Mouse (Mus musculus) kidney, embryonic 15.5 days (tissue): ENCODE data around the gene Tnfrsf9. TPM values are rescaled to one million over a fixed set of nuclear protein-coding genes. Genes with fewer than 3 reads are reported as not detected.
A peak's percentile ranks its signal among the peaks of the same experiment; 100 is the strongest.

ENCODE experiments used
- ATAC-seq: fragments of 200-750 bp; cut with Nextera tagmentation; replicated peaks from 2 replicates; pipeline ENCODE4 v1.8.0; 2017; ENCODE audit warnings: moderate TSS enrichment; ENCODE audit not compliant: low FRiP score
- H3K27ac ChIP-seq: fragments of 300-500 bp; sonication (generic); 2 replicates; pipeline ENCODE4 v1.5.1; 2015; ENCODE audit warnings: mild to moderate bottlenecking, inconsistent platforms
- H3K27me3 ChIP-seq: fragments of 300-500 bp; sonication (generic); 2 replicates; pipeline ENCODE4 v1.6.1; 2015; ENCODE audit warnings: inconsistent platforms
- H3K36me3 ChIP-seq: fragments of 300-500 bp; sonication (generic); 2 replicates; pipeline ENCODE4 v1.6.1; 2015; ENCODE audit warnings: inconsistent platforms
- H3K4me1 ChIP-seq: fragments of 300-500 bp; sonication (generic); 2 replicates; pipeline ENCODE4 v1.6.1; 2015; ENCODE audit warnings: inconsistent platforms
- H3K4me2 ChIP-seq: fragments of 300-500 bp; sonication (generic); 2 replicates; pipeline ENCODE4 v1.6.1; 2015; ENCODE audit warnings: moderate library complexity, mild to moderate bottlenecking, inconsistent platforms
- H3K4me3 ChIP-seq: fragments of 300-500 bp; sonication (generic); replicated peaks from 2 replicates; pipeline ENCODE4 v1.5.1; 2015; ENCODE audit warnings: mild to moderate bottlenecking, inconsistent platforms
- H3K9ac ChIP-seq: fragments of 300-500 bp; sonication (generic); 2 replicates; pipeline ENCODE4 v1.6.1; 2015; ENCODE audit warnings: mild to moderate bottlenecking, inconsistent platforms
- H3K9me3 ChIP-seq: fragments of 300-500 bp; sonication (generic); replicated peaks from 2 replicates; pipeline ENCODE4 v1.6.1; 2016; ENCODE audit warnings: inconsistent platforms
- WGBS: fragments of 180-500 bp; shearing (Covaris S2); methylation state at CpG from one replicate; pipeline ENCODE4 v1.1.7; 2015; ENCODE audit warnings: mixed read lengths; 5-methylcytosine and 5-hydroxymethylcytosine counted together
- polyA plus RNA-seq: library from polyadenylated mRNA; unstranded; fragments of >200 nt; fragmentation: Nextera tagmentation; extraction: Ambion mirVana; gene quantifications from 2 replicates; pipeline ENCODE4 v1.2.1, GENCODE M21; 2015

The Tnfrsf9 gene
- polyA plus RNA-seq, 1 experiment from 2014 or later: 0.32 TPM

DNA sequence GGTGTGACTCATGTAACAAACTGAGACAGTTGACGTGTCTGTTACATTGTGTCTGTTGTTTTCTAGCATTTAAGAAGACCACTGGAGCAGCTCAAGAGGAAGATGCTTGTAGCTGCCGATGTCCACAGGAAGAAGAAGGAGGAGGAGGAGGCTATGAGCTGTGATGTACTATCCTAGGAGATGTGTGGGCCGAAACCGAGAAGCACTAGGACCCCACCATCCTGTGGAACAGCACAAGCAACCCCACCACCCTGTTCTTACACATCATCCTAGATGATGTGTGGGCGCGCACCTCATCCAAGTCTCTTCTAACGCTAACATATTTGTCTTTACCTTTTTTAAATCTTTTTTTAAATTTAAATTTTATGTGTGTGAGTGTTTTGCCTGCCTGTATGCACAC lies 30.3 kb downstream of the Tnfrsf9 start:
- no peaks in the 10 kb centered on the region for H3K27me3 ChIP-seq
- H3K9me3 ChIP-seq: no peaks in the 10 kb centered on the region
- ATAC-seq: no peak
- no peak overlapping the region for H3K4me3 ChIP-seq
- 91% methylated on average over 7 of the region's 7 CpGs for WGBS
- no peak overlapping the region for H3K9ac ChIP-seq
- H3K36me3 ChIP-seq: no peaks in the 10 kb centered on the region
- no peak overlapping the region for H3K4me2 ChIP-seq
- no peaks in the 10 kb centered on the region for H3K4me1 ChIP-seq
- H3K27ac ChIP-seq: no peak overlapping the region

- no peaks in the 10 kb centered on the region for H3K4me1 ChIP-seq
- H3K27ac ChIP-seq: no peak overlapping the region
- 82% methylated on average over 10 of the region's 10 CpGs for WGBS
- H3K4me3 ChIP-seq: no peak overlapping the region
- H3K4me2 ChIP-seq: no peak overlapping the region
- no peaks in the 10 kb centered on the region for H3K27me3 ChIP-seq
- no peak for ATAC-seq
- H3K9ac ChIP-seq: no peak overlapping the region
- no peaks in the 10 kb centered on the region for H3K9me3 ChIP-seq
- no peaks in the 10 kb centered on the region for H3K36me3 ChIP-seq
Observed at GRCm38 (mm10) chr4:150950972-150951371, 36.6 kb downstream of the Tnfrsf9 start.

DNA sequence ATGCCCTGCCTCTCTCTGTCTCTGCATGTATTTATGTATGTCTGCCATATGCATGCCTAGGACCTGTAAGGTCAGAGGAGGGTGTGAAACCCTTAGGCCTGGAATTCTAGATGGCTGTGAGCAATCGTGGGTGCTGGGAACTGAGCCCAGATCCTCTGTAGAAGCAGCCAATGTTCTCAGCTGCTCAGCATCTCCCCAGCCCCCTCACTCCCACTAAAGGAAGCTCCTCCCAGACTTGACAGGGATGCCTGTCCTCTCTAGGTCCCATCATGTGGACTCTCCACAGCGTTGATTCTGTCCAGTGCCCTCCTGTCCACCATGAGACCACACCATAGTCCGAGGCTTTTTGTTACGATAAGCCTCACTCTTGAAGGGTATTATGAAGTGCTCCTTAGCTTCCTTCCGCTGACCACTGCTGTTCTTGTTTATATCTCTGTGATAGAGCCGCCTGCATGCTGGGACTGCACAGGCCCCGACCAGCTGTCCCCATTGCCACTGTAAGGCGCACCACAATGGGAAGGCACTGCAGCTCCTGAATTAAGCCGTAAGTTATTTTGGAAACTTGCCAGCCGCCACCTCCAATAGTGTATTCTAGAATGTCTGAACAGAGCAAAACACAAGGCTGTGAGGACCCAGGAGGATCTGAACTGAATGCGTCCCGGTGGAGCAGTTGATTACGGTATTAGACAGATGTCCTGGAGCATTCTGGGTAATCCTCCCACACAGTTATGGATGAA lies 42.2 kb downstream of the Tnfrsf9 start:
- Histone ChIP-seq H3K9me3 (no peaks in the 10 kb centered on the region), H3K27me3 (no peaks in the 10 kb centered on the region), H3K4me1 (0 out of 2 replicates have a peak, but pooled peaks cover 3% of the 10 kb centered on the region), H3K4me3 (no peak overlapping the region), H3K9ac (no peak overlapping the region), H3K4me2 (no peak overlapping the region), H3K27ac (no peak overlapping the region), H3K36me3 (no peaks in the 10 kb centered on the region)
- ATAC-seq: no peak
- 66% methylated on average over 13 of the region's 13 CpGs for WGBS

DNA sequence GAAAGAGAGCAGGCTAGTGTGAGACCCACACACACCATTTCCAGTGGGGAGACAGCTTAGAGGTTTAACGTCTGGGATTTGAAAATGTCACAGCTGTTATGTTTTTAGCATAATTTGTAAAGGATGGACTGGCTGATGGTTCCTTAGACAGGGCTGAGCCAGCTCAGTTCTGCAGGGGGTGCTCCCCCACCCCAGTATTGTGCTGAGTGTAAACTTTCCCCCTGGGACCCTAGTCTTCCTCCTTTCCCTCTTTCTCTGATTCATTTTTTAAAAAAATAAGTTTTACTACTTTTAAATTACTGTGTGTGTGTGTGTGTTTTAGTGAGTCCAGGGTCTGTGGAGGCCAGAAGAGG lies 42.7 kb downstream of the Tnfrsf9 start:
- ATAC-seq: no peak
- Histone ChIP-seq H3K9me3 (no peaks in the 10 kb centered on the region), H3K4me2 (no peak overlapping the region), H3K27ac (no peak overlapping the region), H3K4me3 (no peak overlapping the region), H3K4me1 (0 out of 2 replicates have a peak, but pooled peaks cover 3% of the 10 kb centered on the region), H3K36me3 (no peaks in the 10 kb centered on the region), H3K9ac (no peak overlapping the region), H3K27me3 (no peaks in the 10 kb centered on the region)
- 46% methylated on average over 1 of the region's 1 CpGs for WGBS

DNA sequence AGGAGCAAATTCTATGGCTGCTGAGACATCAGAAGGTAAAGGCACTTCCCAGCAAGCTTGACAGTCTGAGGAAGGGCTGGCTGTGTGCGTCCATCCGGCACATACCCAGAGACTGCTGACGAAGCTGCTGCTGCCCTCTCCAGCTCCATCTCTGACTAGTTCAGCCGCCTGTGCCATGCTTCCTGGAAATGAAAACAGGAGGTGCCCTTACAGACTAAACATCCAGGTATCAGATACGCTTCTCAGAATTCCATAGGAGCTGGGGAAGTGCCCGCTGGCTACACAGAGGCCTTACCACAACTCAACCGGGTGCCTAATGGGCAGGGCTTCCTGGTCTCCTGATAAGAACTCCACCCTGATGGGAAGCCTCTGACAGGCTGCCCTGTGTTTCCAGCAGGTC lies 44.2 kb downstream of the Tnfrsf9 start:
- WGBS: 59% methylated on average over 7 of the region's 7 CpGs
- Histone ChIP-seq H3K4me1 (0 out of 2 replicates have a peak, but pooled peaks cover 3% of the 10 kb centered on the region), H3K36me3 (no peaks in the 10 kb centered on the region), H3K4me2 (no peak overlapping the region), H3K9ac (no peak overlapping the region), H3K4me3 (no peak overlapping the region), H3K27ac (no peak overlapping the region), H3K9me3 (no peaks in the 10 kb centered on the region), H3K27me3 (no peaks in the 10 kb centered on the region)
- no peak for ATAC-seq

GRCm38 (mm10) chr4:150962231-150962630 lies 47.9 kb downstream of the Tnfrsf9 start:
- ATAC-seq: no peak
- Histone ChIP-seq H3K4me2 (no peak overlapping the region), H3K36me3 (no peaks in the 10 kb centered on the region), H3K9ac (no peak overlapping the region), H3K27ac (no peak overlapping the region), H3K4me1 (peaks cover 4% of the 10 kb centered on the region), H3K9me3 (no peaks in the 10 kb centered on the region), H3K4me3 (no peak overlapping the region), H3K27me3 (no peaks in the 10 kb centered on the region)
- WGBS: 61% methylated on average over 6 of the region's 6 CpGs

DNA sequence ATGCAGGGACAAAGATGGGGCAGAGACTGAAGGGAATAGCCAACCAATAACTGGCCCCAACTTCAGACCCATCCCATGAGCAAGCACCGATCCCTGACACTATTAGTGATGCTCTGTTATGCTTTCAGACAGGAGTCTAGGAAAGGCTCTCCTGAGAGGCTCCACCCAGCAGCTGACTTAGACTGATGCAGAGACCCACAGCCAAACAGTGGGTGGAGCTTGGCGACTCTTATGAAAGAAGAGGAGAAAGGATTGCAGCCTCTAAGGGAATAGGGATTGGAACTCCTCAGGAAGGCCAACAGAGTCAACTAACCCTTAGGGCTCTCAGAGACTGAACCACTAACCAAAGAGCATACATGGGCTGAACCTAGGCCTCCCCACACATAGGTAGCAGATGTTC lies 49.3 kb downstream of the Tnfrsf9 start:
- Histone ChIP-seq H3K36me3 (no peaks in the 10 kb centered on the region), H3K9ac (no peak overlapping the region), H3K4me3 (no peak overlapping the region), H3K4me1 (peaks cover 4% of the 10 kb centered on the region), H3K4me2 (no peak overlapping the region), H3K27ac (no peak overlapping the region), H3K27me3 (no peaks in the 10 kb centered on the region), H3K9me3 (no peaks in the 10 kb centered on the region)
- ATAC-seq: no peak
- 69% methylated on average over 2 of the region's 2 CpGs for WGBS

- no peaks in the 10 kb centered on the region for H3K27me3 ChIP-seq
- H3K36me3 ChIP-seq: no peaks in the 10 kb centered on the region
- H3K4me1 ChIP-seq: peaks cover 4% of the 10 kb centered on the region
- no peaks in the 10 kb centered on the region for H3K9me3 ChIP-seq
- WGBS: 11% methylated on average over 25 of the region's 25 CpGs
- peak overlapping the region; percentile 31 for H3K4me3 ChIP-seq
- no peak overlapping the region for H3K9ac ChIP-seq
- H3K4me2 ChIP-seq: peak overlapping the region; percentile 60
- H3K27ac ChIP-seq: no peak overlapping the region
- 0 out of 2 replicates have a peak, but pooled peaks have one; percentile 52 for ATAC-seq
Observed at GRCm38 (mm10) chr4:150964635-150965554, 50.5 kb downstream of the Tnfrsf9 start.

DNA sequence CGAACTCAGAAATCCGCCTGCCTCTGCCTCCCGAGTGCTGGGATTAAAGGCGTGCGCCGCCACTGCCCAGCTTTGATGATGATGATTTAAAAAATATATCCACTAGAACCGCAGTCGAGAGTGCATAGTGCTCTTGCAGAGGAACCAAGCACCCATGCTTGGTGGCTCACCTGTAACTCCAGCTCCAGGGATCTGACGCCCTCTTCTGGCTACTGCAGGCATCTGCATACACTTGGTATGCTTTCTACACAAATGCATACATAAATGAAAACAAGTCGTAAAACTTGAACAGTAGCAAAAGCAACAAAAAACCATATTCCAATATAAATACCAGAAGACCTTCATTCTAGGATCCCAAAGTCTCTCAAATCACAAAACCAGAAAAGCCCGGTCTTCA lies 51.2 kb downstream of the Tnfrsf9 start:
- H3K36me3 ChIP-seq: no peaks in the 10 kb centered on the region
- 72% methylated on average over 11 of the region's 11 CpGs for WGBS
- H3K27me3 ChIP-seq: no peaks in the 10 kb centered on the region
- H3K4me2 ChIP-seq: no peak overlapping the region
- no peak for ATAC-seq
- H3K4me3 ChIP-seq: no peak overlapping the region
- H3K9ac ChIP-seq: no peak overlapping the region
- H3K4me1 ChIP-seq: peaks cover 4% of the 10 kb centered on the region
- H3K27ac ChIP-seq: no peak overlapping the region
- no peaks in the 10 kb centered on the region for H3K9me3 ChIP-seq

DNA sequence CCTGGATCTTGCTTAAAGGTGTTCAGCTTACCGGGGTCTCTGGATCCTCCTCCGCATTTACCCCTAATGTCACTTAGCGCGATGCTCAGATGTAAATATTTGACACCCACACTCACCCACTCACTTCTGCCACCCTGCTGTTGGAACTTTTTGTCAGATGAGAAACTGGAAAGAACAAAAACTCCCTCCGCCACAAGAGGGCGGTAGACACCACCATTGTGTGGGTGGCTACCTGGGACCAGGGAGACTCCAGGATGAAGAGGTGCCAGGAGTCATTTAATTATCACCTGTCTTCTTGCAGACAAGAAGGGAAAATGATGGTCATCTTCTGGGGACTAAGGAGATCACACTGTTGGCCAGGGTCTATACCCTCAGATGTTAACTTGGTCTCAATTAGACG lies 52.2 kb downstream of the Tnfrsf9 start:
- H3K4me3 ChIP-seq: no peak overlapping the region
- peaks cover 4% of the 10 kb centered on the region for H3K4me1 ChIP-seq
- no peaks in the 10 kb centered on the region for H3K9me3 ChIP-seq
- no peaks in the 10 kb centered on the region for H3K36me3 ChIP-seq
- no peak overlapping the region for H3K4me2 ChIP-seq
- H3K27me3 ChIP-seq: no peaks in the 10 kb centered on the region
- H3K27ac ChIP-seq: no peak overlapping the region
- WGBS: 18% methylated on average over 7 of the region's 7 CpGs
- ATAC-seq: no peak
- H3K9ac ChIP-seq: no peak overlapping the region

- 89% methylated on average over 8 of the region's 8 CpGs for WGBS
- Histone ChIP-seq H3K27ac (no peak overlapping the region), H3K9ac (no peak overlapping the region), H3K9me3 (no peaks in the 10 kb centered on the region), H3K4me3 (no peak overlapping the region), H3K36me3 (no peaks in the 10 kb centered on the region), H3K4me1 (peaks cover 4% of the 10 kb centered on the region), H3K27me3 (no peaks in the 10 kb centered on the region), H3K4me2 (no peak overlapping the region)
- no peak for ATAC-seq
Observed at GRCm38 (mm10) chr4:150968956-150969355, 54.6 kb downstream of the Tnfrsf9 start.

GRCm38 (mm10) chr4:150973264-150973663 lies 58.9 kb downstream of the Tnfrsf9 start:
- WGBS: 85% methylated on average over 8 of the region's 8 CpGs
- Histone ChIP-seq H3K36me3 (no peaks in the 10 kb centered on the region), H3K27ac (no peak overlapping the region), H3K9me3 (no peaks in the 10 kb centered on the region), H3K4me1 (no peaks in the 10 kb centered on the region), H3K4me3 (no peak overlapping the region), H3K27me3 (no peaks in the 10 kb centered on the region), H3K9ac (no peak overlapping the region), H3K4me2 (no peak overlapping the region)
- ATAC-seq: no peak
